Mouse (Mus musculus): ENCODE measurements around the gene Fosl1. TPM values are rescaled to one million over a fixed set of nuclear protein-coding genes. Genes with fewer than 3 reads are reported as not detected.

Gene Fosl1
- polyA plus RNA-seq, 1 experiment from 2014 or later, result not detected

GRCm38 (mm10) chr19:5465037-5465436 is 17.7 kb downstream of the Fosl1 start:
- Histone ChIP-seq H3K9me3 (no peaks in the 10 kb centered on the region), H3K36me3 (peaks cover 63% of the 10 kb centered on the region), H3K27ac (no peak overlapping the region), H3K27me3 (ENCODE audit: insufficient read depth, poor library complexity, severe bottlenecking) (no peaks in the 10 kb centered on the region), H3K4me1 (replicated peaks) (peaks cover 24% of the 10 kb centered on the region), H3K4me3 (no peak overlapping the region)
- DNase-seq (ENCODE audit: low spot score), result no peak
- WGBS, result 95% methylated on average over 8 of the region's 8 CpGs

GRCm38 (mm10) chr19:5466916-5467500 is 19.7 kb downstream of the Fosl1 start:
- no peak for DNase-seq (ENCODE audit: low spot score)
- 87% methylated on average over 6 of the region's 6 CpGs for WGBS
- H3K4me1 ChIP-seq (replicated peaks), result peaks cover 14% of the 10 kb centered on the region
- no peaks in the 10 kb centered on the region for H3K27me3 ChIP-seq (ENCODE audit: insufficient read depth, poor library complexity, severe bottlenecking)
- H3K9me3 ChIP-seq, result no peaks in the 10 kb centered on the region
- no peak overlapping the region for H3K27ac ChIP-seq
- H3K4me3 ChIP-seq, result no peak overlapping the region
- peaks cover 63% of the 10 kb centered on the region for H3K36me3 ChIP-seq

- Histone ChIP-seq H3K27me3 (ENCODE audit: insufficient read depth, poor library complexity, severe bottlenecking) (peaks cover 4% of the 10 kb centered on the region), H3K4me1 (replicated peaks) (peaks cover 14% of the 10 kb centered on the region), H3K36me3 (peaks cover 51% of the 10 kb centered on the region), H3K9me3 (no peaks in the 10 kb centered on the region), H3K4me3 (no peak within 1 kb of the TSS), H3K27ac (no peak within 1 kb of the TSS)
- whole genome bisulfite sequencing, result 67% methylated on average over 5 of the region's 5 CpGs
- DNase-seq (ENCODE audit: low spot score), result no peak
These were observed 21.0 kb downstream of the Fosl1 start, which contains the start of gene Ctsw for GRCm38 (mm10) chr19:5468374-5468773. Ctsw (minus strand) TSS chr19:5468507.

- Histone ChIP-seq H3K27me3 (ENCODE audit: insufficient read depth, poor library complexity, severe bottlenecking) (peaks cover 18% of the 10 kb centered on the region), H3K36me3 (peaks cover 17% of the 10 kb centered on the region), H3K9me3 (no peaks in the 10 kb centered on the region), H3K27ac (no peak overlapping the region; the same call in 1 of the 2 replicates), H3K4me1 (replicated peaks) (peaks cover 31% of the 10 kb centered on the region), H3K4me3 (no peak overlapping the region)
- 55% methylated on average over 5 of the region's 5 CpGs for WGBS
- no peak for DNase-seq (ENCODE audit: low spot score)
These were observed 24.5 kb downstream of the Fosl1 start for GRCm38 (mm10) chr19:5471846-5472245.

- Histone ChIP-seq H3K36me3 (peaks cover 12% of the 10 kb centered on the region), H3K27ac (no peak overlapping the region), H3K27me3 (ENCODE audit: insufficient read depth, poor library complexity, severe bottlenecking) (peaks cover 18% of the 10 kb centered on the region), H3K4me3 (no peak overlapping the region), H3K9me3 (no peaks in the 10 kb centered on the region), H3K4me1 (replicated peaks) (peaks cover 31% of the 10 kb centered on the region)
- 76% methylated on average over 3 of the region's 3 CpGs for whole genome bisulfite sequencing
- no peak for DNase-seq (ENCODE audit: low spot score)
These were observed 25.5 kb downstream of the Fosl1 start for GRCm38 (mm10) chr19:5472857-5473256.

GRCm38 (mm10) chr19:5473720-5474119 is 26.4 kb downstream of the Fosl1 start, which contains the start of gene Efemp2:
Efemp2 (plus strand) TSS chr19:5473954.
- peak within 1 kb of the TSS; percentile 94 for H3K27ac ChIP-seq
- peaks cover 18% of the 10 kb centered on the region for H3K27me3 ChIP-seq (ENCODE audit: insufficient read depth, poor library complexity, severe bottlenecking)
- H3K36me3 ChIP-seq, result peaks cover 14% of the 10 kb centered on the region
- no peaks in the 10 kb centered on the region for H3K9me3 ChIP-seq
- 3% methylated on average over 22 of the region's 22 CpGs for WGBS
- H3K4me1 ChIP-seq (replicated peaks), result peaks cover 27% of the 10 kb centered on the region
- H3K4me3 ChIP-seq, result peak within 1 kb of the TSS; percentile 76
- DNase-seq (ENCODE audit: low spot score), result peak; percentile 75

GRCm38 (mm10) chr19:5474281-5475068 is 27.1 kb downstream of the Fosl1 start:
- no peaks in the 10 kb centered on the region for H3K9me3 ChIP-seq
- peak; percentile 67 for DNase-seq (ENCODE audit: low spot score)
- WGBS, result under 1% methylated on average over 65 of the region's 68 CpGs
- H3K4me1 ChIP-seq (replicated peaks), result peaks cover 27% of the 10 kb centered on the region
- H3K27ac ChIP-seq, result peak overlapping the region; percentile 94
- peaks cover 18% of the 10 kb centered on the region for H3K27me3 ChIP-seq (ENCODE audit: insufficient read depth, poor library complexity, severe bottlenecking)
- peak overlapping the region; percentile 76 for H3K4me3 ChIP-seq
- H3K36me3 ChIP-seq, result peaks cover 22% of the 10 kb centered on the region

- Histone ChIP-seq H3K4me1 (replicated peaks) (peaks cover 27% of the 10 kb centered on the region), H3K4me3 (peak overlapping the region; percentile 76), H3K9me3 (no peaks in the 10 kb centered on the region), H3K27me3 (ENCODE audit: insufficient read depth, poor library complexity, severe bottlenecking) (peaks cover 18% of the 10 kb centered on the region), H3K36me3 (peaks cover 29% of the 10 kb centered on the region), H3K27ac (peak overlapping the region; percentile 94)
- WGBS, result 25% methylated on average over 13 of the region's 13 CpGs
- no peak for DNase-seq (ENCODE audit: low spot score)
These were observed 27.8 kb downstream of the Fosl1 start for GRCm38 (mm10) chr19:5475069-5475714.

GRCm38 (mm10) chr19:5477004-5477667 is 29.8 kb downstream of the Fosl1 start:
- H3K27me3 ChIP-seq (ENCODE audit: insufficient read depth, poor library complexity, severe bottlenecking), result peaks cover 18% of the 10 kb centered on the region
- H3K4me1 ChIP-seq (replicated peaks), result peaks cover 27% of the 10 kb centered on the region
- no peak for DNase-seq (ENCODE audit: low spot score)
- H3K4me3 ChIP-seq, result peak overlapping the region; percentile 2; the same call in 1 of the 2 replicates
- peaks cover 48% of the 10 kb centered on the region for H3K36me3 ChIP-seq
- no peaks in the 10 kb centered on the region for H3K9me3 ChIP-seq
- WGBS, result 86% methylated on average over 10 of the region's 10 CpGs
- H3K27ac ChIP-seq, result no peak overlapping the region

GRCm38 (mm10) chr19:5477668-5478300 is 30.4 kb downstream of the Fosl1 start:
- Histone ChIP-seq H3K36me3 (peaks cover 55% of the 10 kb centered on the region), H3K4me1 (replicated peaks) (peaks cover 27% of the 10 kb centered on the region), H3K4me3 (peak overlapping the region; percentile 2; the same call in 1 of the 2 replicates), H3K27ac (no peak overlapping the region), H3K27me3 (ENCODE audit: insufficient read depth, poor library complexity, severe bottlenecking) (peaks cover 18% of the 10 kb centered on the region), H3K9me3 (no peaks in the 10 kb centered on the region)
- 91% methylated on average over 18 of the region's 18 CpGs for WGBS
- no peak for DNase-seq (ENCODE audit: low spot score)

GRCm38 (mm10) chr19:5480016-5480415 is 32.7 kb downstream of the Fosl1 start:
- 95% methylated on average over 10 of the region's 10 CpGs for WGBS
- H3K27me3 ChIP-seq (ENCODE audit: insufficient read depth, poor library complexity, severe bottlenecking), result peaks cover 5% of the 10 kb centered on the region; the same call in 1 of the 2 replicates
- no peak overlapping the region for H3K27ac ChIP-seq
- H3K4me1 ChIP-seq (replicated peaks), result peaks cover 11% of the 10 kb centered on the region
- no peak overlapping the region for H3K4me3 ChIP-seq
- no peak for DNase-seq (ENCODE audit: low spot score)
- H3K9me3 ChIP-seq, result no peaks in the 10 kb centered on the region
- H3K36me3 ChIP-seq, result peaks cover 77% of the 10 kb centered on the region

- no peak overlapping the region for H3K4me3 ChIP-seq
- DNase-seq (ENCODE audit: low spot score), result no peak
- no peak overlapping the region for H3K27ac ChIP-seq
- H3K27me3 ChIP-seq (ENCODE audit: insufficient read depth, poor library complexity, severe bottlenecking), result no peaks in the 10 kb centered on the region
- H3K9me3 ChIP-seq, result no peaks in the 10 kb centered on the region
- 93% methylated on average over 10 of the region's 10 CpGs for WGBS
- peaks cover 2% of the 10 kb centered on the region; the same call in 1 of the 2 replicates for H3K4me1 ChIP-seq (replicated peaks)
- H3K36me3 ChIP-seq, result peaks cover 91% of the 10 kb centered on the region
These were observed 34.1 kb downstream of the Fosl1 start for GRCm38 (mm10) chr19:5481398-5481797.
